Mouse (Mus musculus) stomach, embryonic 14.5 days (tissue): ENCODE measurements around the gene Rtn4r. TPM values are rescaled to one million over a fixed set of nuclear protein-coding genes. Genes with fewer than 3 reads are reported as not detected.
"Not testable (repeated sequence)": the region's sequence is repeated elsewhere in the genome, so short reads cannot be mapped to it uniquely, and the experiment has no call there.

Experiments
- ATAC-seq: fragments of 200-750 bp; cut with Nextera tagmentation; 2 replicates; pipeline ENCODE4 v1.8.0; 2017; ENCODE audit warnings: low read depth, moderate TSS enrichment; ENCODE audit not compliant: insufficient number of reproducible peaks, insufficient read depth, low FRiP score
- H3K27ac ChIP-seq: fragments of 300-500 bp; sonication (generic); 2 replicates; pipeline ENCODE4 v1.5.1; 2014; ENCODE audit warnings: mild to moderate bottlenecking, low read length, moderate library complexity, mixed read lengths
- H3K27me3 ChIP-seq: fragments of 300-500 bp; sonication (generic); 2 replicates; pipeline ENCODE4 v1.6.1; 2014; ENCODE audit warnings: low read length, control low read depth, mixed read lengths; ENCODE audit not compliant: control insufficient read depth, insufficient read depth
- H3K36me3 ChIP-seq: fragments of 300-500 bp; sonication (generic); 2 replicates; pipeline ENCODE4 v1.6.1; 2014; ENCODE audit warnings: mild to moderate bottlenecking, control low read depth, low read length, moderate library complexity, mixed read lengths; ENCODE audit not compliant: control insufficient read depth, insufficient read depth
- H3K4me1 ChIP-seq: fragments of 300-500 bp; sonication (generic); 2 replicates; pipeline ENCODE4 v1.6.1; 2014; ENCODE audit warnings: low read length, control low read depth, mixed read lengths; ENCODE audit not compliant: control insufficient read depth, insufficient read depth
- H3K4me2 ChIP-seq: fragments of 300-500 bp; sonication (generic); replicated peaks from 2 replicates; pipeline ENCODE4 v1.6.1; 2014; ENCODE audit warnings: low read depth, low read length, control low read depth
- H3K4me3 ChIP-seq: fragments of 300-500 bp; sonication (generic); 2 replicates; pipeline ENCODE4 v1.5.1; 2014; ENCODE audit warnings: low read depth, low read length, control low read depth
- H3K9ac ChIP-seq: fragments of 300-500 bp; sonication (generic); replicated peaks from 2 replicates; pipeline ENCODE4 v1.6.1; 2014; ENCODE audit warnings: low read depth, mild to moderate bottlenecking, control low read depth, low read length, moderate library complexity, mixed read lengths
- H3K9me3 ChIP-seq: fragments of 300-500 bp; sonication (generic); 2 replicates; pipeline ENCODE4 v1.6.1; 2016; ENCODE audit warnings: low read depth, low read length, control low read depth; ENCODE audit not compliant: control insufficient read depth
- WGBS: fragments of 180-500 bp; shearing (Covaris S2); extraction: QIAGEN DNeasy Blood & Tissue Kit; methylation state at CpG from one replicate; pipeline ENCODE4 v1.1.7; 2014; 5-methylcytosine and 5-hydroxymethylcytosine counted together
- microRNA-seq: library from miRNA; unstranded; fragments of <30 nt; microRNA quantifications from one replicate; pipeline ENCODE4, GENCODE M21; 2016
- polyA plus RNA-seq: library from polyadenylated mRNA; unstranded; fragments of >200 nt; fragmentation: Nextera tagmentation; extraction: Ambion mirVana; gene quantifications from 2 replicates; pipeline ENCODE4 v1.2.1, GENCODE M21; 2014

Rtn4r gene
- polyA plus RNA-seq, 1 experiment from 2014 or later: 2.1 TPM

GRCm38 (mm10) chr16:18195561-18195960, 68.1 kb downstream of the Rtn4r start:
- Histone ChIP-seq H3K4me1 (peaks cover 14% of the 10 kb centered on the region), H3K27ac (peak overlapping the region; percentile 7; the same call in 1 of the 2 replicates)
- not testable (repeated sequence) for ATAC-seq, H3K36me3 ChIP-seq, H3K9ac ChIP-seq, H3K4me2 ChIP-seq, H3K27me3 ChIP-seq, H3K9me3 ChIP-seq, H3K4me3 ChIP-seq
- 66% methylated on average over 3 of the region's 3 CpGs for WGBS

GRCm38 (mm10) chr16:18197881-18198280, 70.4 kb downstream of the Rtn4r start:
- H3K27ac ChIP-seq: no peak overlapping the region
- H3K4me2 ChIP-seq: no peak overlapping the region
- H3K4me3 ChIP-seq: no peak overlapping the region
- peaks cover 11% of the 10 kb centered on the region for H3K4me1 ChIP-seq
- 81% methylated on average over 6 of the region's 6 CpGs for WGBS
- H3K27me3 ChIP-seq: no peaks in the 10 kb centered on the region
- H3K9ac ChIP-seq: no peak overlapping the region
- ATAC-seq: no peak
- H3K36me3 ChIP-seq: no peaks in the 10 kb centered on the region
- no peaks in the 10 kb centered on the region for H3K9me3 ChIP-seq

- H3K27ac ChIP-seq: no peak overlapping the region
- H3K9me3 ChIP-seq: no peaks in the 10 kb centered on the region
- WGBS: 60% methylated on average over 10 of the region's 10 CpGs
- no peak overlapping the region for H3K9ac ChIP-seq
- no peak for ATAC-seq
- no peak overlapping the region for H3K4me2 ChIP-seq
- H3K4me1 ChIP-seq: peaks cover 9% of the 10 kb centered on the region
- no peaks in the 10 kb centered on the region for H3K27me3 ChIP-seq
- H3K4me3 ChIP-seq: no peak overlapping the region
- no peaks in the 10 kb centered on the region for H3K36me3 ChIP-seq
Measured at GRCm38 (mm10) chr16:18198365-18199098, 71.1 kb downstream of the Rtn4r start.

GRCm38 (mm10) chr16:18200062-18200461, 72.6 kb downstream of the Rtn4r start:
- Histone ChIP-seq H3K4me1 (0 out of 2 replicates have a peak, but pooled peaks cover 3% of the 10 kb centered on the region), H3K27me3 (no peaks in the 10 kb centered on the region)

GRCm38 (mm10) chr16:18201620-18202019, 74.2 kb downstream of the Rtn4r start:
- H3K4me2 ChIP-seq: no peak overlapping the region
- no peak overlapping the region for H3K9ac ChIP-seq
- H3K27me3 ChIP-seq: no peaks in the 10 kb centered on the region
- H3K36me3 ChIP-seq: no peaks in the 10 kb centered on the region
- no peak overlapping the region for H3K27ac ChIP-seq
- no peak for ATAC-seq
- no peaks in the 10 kb centered on the region for H3K9me3 ChIP-seq
- 0 out of 2 replicates have a peak, but pooled peaks cover 3% of the 10 kb centered on the region for H3K4me1 ChIP-seq
- WGBS: 28% methylated on average over 1 of the region's 1 CpGs
- H3K4me3 ChIP-seq: no peak overlapping the region

More at GRCm38 (mm10) chr16:18200062-18200461, 72.6 kb downstream of the Rtn4r start:
- ATAC-seq: no peak
- H3K36me3 ChIP-seq: no peaks in the 10 kb centered on the region
- WGBS: 77% methylated on average over 2 of the region's 2 CpGs
- no peak overlapping the region for H3K9ac ChIP-seq
- no peak overlapping the region for H3K27ac ChIP-seq
- no peaks in the 10 kb centered on the region for H3K9me3 ChIP-seq
- no peak overlapping the region for H3K4me3 ChIP-seq
- H3K4me2 ChIP-seq: no peak overlapping the region

Small RNAs within 50 kb of the gene (microRNA-seq; reads per million reads assigned to microRNA genes)
- gene Mir6366: not detected

Other genes with a start within 250 kb of the Rtn4r start
- 0.13 and 0.41 TPM in 2 replicates for gene Gm20518, start 236.0 kb upstream of the Rtn4r start, polyA plus RNA-seq
- 0.08 and 0.09 TPM in 2 replicates for gene Tssk1, start 233.4 kb upstream of the Rtn4r start, polyA plus RNA-seq
- gene Dgcr2, start 229.1 kb upstream of the Rtn4r start, polyA plus RNA-seq: 92.8 and 93.9 TPM in 2 replicates
- gene Tssk2, start 229.0 kb upstream of the Rtn4r start, polyA plus RNA-seq: not detected in 2 replicates
- gene Ess2, start 216.3 kb upstream of the Rtn4r start, polyA plus RNA-seq: 36.0 and 38.1 TPM in 2 replicates
- gene Gsc2, start 212.6 kb upstream of the Rtn4r start, polyA plus RNA-seq: not detected in 2 replicates
- 93.4 and 96.2 TPM in 2 replicates for gene Slc25a1, start 199.4 kb upstream of the Rtn4r start, polyA plus RNA-seq
- not detected in 2 replicates for gene Vpreb2, start 147.2 kb upstream of the Rtn4r start, polyA plus RNA-seq
- gene Dgcr6, start 74.8 kb upstream of the Rtn4r start, polyA plus RNA-seq: 81.1 and 94.1 TPM in 2 replicates
- 12.3 and 15.2 TPM in 2 replicates for gene Prodh, start 37.4 kb upstream of the Rtn4r start, polyA plus RNA-seq
- not detected in 2 replicates for gene Ccdc188, start 90.2 kb downstream of the Rtn4r start, polyA plus RNA-seq
- gene Zdhhc8, start 107.5 kb downstream of the Rtn4r start, polyA plus RNA-seq: 9.8 and 11.1 TPM in 2 replicates
- 79.1 and 80.2 TPM in 2 replicates for gene Trmt2a, start 121.0 kb downstream of the Rtn4r start, polyA plus RNA-seq
- 613 and 635 TPM in 2 replicates for gene Ranbp1, start 121.1 kb downstream of the Rtn4r start, polyA plus RNA-seq
- gene Gm49776, start 130.7 kb downstream of the Rtn4r start, polyA plus RNA-seq: not detected in 2 replicates
- 42.3 and 43.3 TPM in 2 replicates for gene Dgcr8, start 161.6 kb downstream of the Rtn4r start, polyA plus RNA-seq
- 27.2 and 27.4 TPM in 2 replicates for gene Tango2, start 220.5 kb downstream of the Rtn4r start, polyA plus RNA-seq
- gene Arvcf, start 220.5 kb downstream of the Rtn4r start, polyA plus RNA-seq: 26.9 and 27.9 TPM in 2 replicates